Mouse (Mus musculus): ENCODE data around the gene Lgals9.

- TF ChIP-seq TAL1 (IDR thresholded peaks at IDR 0.05; ENCODE audit: low read length) (no peak), CTCF (IDR thresholded peaks at IDR 0.05 in 2 of 3, conservative IDR thresholded peaks at IDR 0.05 in 1 of 3; ENCODE audit: control insufficient read depth in 1 of 3, insufficient read depth in 1 of 3, low read depth in 2 of 3, low read length in 3 of 3, poor library complexity in 1 of 3, severe bottlenecking in 1 of 3) (no peak), MEF2A (IDR thresholded peaks at IDR 0.05; ENCODE audit: extremely low read depth, insufficient replicate concordance, low read depth, low read length, poor library complexity, severe bottlenecking) (no peak)
Measured at GRCm38 (mm10) chr11:78950365-78950764, 34.4 kb downstream of the Lgals9 start.
